Mouse (Mus musculus) left cerebral cortex, adult 11 months (tissue): ENCODE results near the gene Lsm7.

Experiments used
- DNase-seq: peaks from one replicate; pipeline ENCODE4 v3.0.0; 2022; ENCODE audit warnings: low spot score

Gene Lsm7

GRCm38 (mm10) chr10:80854913-80855748 is at the start of gene Lsm7, which contains the start of gene Sppl2b:
Lsm7 (minus strand) TSS chr10:80855209.
Sppl2b (plus strand) TSS chr10:80855275.
- DNase-seq, result peak; percentile 91

- no peak for DNase-seq
Observed at GRCm38 (mm10) chr10:80904709-80905108, 49.7 kb upstream of the Lsm7 start.

DNA sequence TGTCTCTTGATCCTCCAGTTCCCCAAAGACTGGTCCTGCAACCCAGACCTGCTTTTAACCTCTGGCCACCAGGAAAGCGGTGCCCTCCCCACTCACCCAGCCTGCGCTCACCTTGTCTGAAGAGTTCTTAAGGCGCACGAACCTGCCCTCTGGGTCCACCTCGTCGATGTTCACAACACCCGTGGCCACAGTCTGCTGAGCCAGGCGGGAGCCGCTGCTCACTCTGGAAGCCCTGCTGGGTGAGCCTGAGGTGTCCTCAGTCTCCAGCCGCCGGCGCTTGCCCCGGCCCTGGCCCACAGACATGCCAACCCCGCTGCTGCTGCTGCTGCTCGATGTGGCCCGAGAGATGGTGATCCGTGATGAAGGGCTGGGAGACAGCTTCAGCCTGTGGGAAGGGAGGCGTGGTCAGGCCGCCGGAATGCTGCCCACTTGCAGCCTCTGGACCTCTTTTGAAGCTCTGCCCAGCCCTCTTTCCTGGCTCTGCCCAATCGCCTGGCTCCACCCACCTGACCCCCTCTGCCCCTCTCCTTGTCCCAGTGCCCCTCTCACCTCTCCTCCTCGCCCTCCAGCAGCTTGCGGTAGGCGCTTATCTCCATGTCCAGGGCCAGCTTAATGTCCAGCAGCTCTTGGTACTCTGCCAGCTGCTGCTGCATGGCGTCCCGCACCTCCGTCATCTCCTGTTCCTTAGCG is 49.1 kb upstream of the Lsm7 start:
- DNase-seq, result no peak

DNA sequence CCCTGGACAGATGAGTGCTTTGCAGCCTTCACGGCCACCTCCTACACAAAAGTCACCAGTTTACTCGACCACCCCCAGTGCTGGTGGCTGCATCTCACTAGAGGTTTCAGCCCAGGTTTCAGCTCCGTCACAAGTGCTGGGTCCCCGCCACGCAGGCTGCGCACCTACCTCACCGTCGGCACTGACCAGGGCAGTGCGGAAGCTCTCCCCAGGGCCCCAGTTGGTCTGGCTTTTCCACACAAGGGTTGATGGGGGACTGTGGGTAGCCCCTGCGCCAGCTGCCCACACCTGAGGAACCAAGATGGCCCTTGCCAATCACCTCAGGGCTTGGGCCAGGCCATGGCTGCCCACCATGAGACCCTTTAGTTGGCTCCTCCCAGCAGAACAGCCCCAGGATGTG is 48.3 kb upstream of the Lsm7 start:
- no peak for DNase-seq

- no peak for DNase-seq
Observed at GRCm38 (mm10) chr10:80902273-80902940, 47.4 kb upstream of the Lsm7 start.

- DNase-seq, result no peak
Observed at GRCm38 (mm10) chr10:80901409-80902272, 46.6 kb upstream of the Lsm7 start.

- peak; percentile 99 for DNase-seq
Observed at GRCm38 (mm10) chr10:80900318-80901247, 45.6 kb upstream of the Lsm7 start, which contains the start of gene Timm13. Timm13 (minus strand) TSS chr10:80900969.

GRCm38 (mm10) chr10:80899591-80900317 is 44.7 kb upstream of the Lsm7 start:
- no peak for DNase-seq

DNA sequence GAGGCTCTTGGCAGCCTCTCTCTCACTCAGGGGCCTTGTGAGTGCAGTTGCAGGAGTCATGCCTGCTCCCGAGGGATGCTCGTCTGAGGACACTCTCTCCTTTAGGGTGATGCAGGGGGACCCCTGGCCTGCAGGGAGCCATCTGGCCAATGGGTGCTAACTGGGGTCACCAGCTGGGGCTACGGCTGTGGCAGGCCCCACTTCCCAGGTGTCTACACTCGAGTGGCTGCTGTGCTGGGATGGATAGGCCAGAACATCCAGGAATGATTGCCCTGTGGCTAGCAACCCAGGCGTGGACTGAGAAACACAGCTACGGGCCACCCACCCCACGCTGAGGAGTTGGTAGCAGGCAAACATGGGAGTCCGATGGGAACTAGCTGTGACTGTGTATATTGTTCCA is 44.1 kb upstream of the Lsm7 start:
- DNase-seq, result no peak

GRCm38 (mm10) chr10:80897861-80898510 is 43.0 kb upstream of the Lsm7 start:
- DNase-seq, result no peak

DNA sequence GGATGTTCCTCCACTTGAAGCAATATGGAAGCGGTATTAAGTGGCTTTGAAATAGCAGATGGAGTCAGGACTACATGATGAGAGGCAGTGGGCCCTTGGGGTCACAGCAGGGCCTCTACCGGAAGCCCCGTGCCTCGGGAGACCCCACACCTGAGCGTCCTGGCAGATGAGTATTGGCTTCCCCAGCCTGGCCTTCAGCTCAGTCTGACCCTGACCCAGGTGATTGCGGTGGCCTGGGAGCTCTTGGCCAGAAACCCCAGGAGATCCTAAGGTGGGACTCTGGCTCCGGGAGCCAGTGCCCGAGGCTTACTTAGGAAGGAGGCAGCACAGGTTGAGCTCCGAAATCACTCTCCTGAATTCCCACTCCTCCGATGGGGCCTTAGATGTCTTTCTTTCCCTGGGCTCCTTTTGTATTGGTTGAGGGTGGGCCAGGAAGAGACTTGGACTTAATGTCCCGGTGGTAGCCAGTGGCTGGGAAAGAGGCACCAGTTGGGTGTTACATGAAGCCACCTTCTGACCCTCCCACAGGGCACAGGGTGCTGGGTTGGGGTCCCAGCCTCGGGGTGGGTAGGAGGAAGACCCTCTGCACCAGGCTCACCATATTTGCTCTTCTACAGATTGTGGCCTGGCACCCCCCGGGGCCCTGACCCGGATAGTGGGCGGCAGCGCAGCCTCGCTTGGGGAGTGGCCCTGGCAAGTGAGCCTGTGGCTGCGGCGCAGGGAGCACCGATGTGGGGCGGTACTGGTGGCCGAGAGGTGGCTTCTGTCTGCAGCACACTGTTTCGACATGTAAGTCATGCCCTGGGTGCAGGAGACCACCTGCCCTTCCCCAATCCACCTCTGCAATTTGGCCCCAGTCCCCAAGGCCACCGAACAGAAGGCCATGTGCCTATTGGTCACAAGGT is 41.8 kb upstream of the Lsm7 start:
- no peak for DNase-seq

GRCm38 (mm10) chr10:80895697-80896096 is 40.7 kb upstream of the Lsm7 start:
- no peak for DNase-seq

DNA sequence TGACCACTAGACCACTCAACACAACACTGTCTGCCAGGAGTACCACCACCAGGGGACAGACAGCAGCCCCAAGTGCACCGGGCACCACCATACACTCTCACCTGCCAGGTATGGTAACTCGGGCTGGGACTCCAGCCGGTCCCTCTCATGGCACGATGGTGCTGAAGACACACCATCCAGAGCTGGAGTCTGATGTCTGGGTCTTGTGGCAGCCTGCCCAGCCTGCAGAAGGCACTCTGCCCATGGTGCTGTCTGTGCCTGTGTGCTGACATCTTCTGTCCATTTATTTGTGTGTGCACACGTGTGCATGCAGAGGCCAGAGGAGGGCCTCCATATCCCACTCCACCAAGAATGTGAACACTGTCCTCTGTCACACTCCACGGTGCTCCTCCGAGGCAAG is 40.1 kb upstream of the Lsm7 start:
- no peak for DNase-seq

DNA sequence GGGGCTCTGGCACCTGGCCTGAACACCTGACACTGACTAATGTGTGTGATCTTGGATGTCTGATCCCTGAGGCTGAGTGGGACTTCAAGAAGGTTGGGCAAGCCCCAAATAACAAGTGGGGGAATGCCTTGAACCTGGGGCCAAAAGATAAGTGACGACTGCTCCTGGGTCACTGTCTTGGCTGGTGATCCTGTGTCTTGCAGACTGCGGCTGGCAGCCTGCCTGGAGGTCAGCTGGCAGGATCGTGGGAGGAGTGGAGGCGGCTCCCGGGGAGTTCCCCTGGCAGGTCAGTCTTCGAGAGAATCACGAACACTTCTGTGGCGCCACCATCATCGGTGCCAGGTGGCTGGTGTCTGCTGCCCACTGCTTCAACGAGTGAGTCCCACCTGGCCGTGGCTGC is 32.2 kb upstream of the Lsm7 start:
- DNase-seq, result no peak

- DNase-seq, result no peak
Observed at GRCm38 (mm10) chr10:80881301-80881700, 26.3 kb upstream of the Lsm7 start.

DNA sequence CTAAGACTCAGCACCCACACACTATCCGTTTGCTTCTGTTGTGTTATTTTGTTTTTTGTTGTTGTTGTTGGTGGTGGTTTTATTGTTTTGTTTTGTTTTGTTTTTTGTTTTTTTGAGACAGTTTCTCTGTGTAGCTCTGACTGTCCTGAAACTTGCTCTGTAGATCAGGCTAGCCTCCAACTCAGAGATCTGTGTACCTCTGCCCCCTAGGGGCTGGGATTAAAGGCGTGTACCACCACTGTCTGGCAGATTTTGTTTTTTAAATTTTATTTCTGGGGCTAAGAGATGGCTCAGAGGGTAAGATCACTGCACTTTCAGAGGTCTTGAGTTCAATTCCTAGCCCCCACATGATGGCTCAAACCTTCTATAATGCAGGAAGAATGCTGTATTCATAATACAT is 25.9 kb upstream of the Lsm7 start:
- no peak for DNase-seq

DNA sequence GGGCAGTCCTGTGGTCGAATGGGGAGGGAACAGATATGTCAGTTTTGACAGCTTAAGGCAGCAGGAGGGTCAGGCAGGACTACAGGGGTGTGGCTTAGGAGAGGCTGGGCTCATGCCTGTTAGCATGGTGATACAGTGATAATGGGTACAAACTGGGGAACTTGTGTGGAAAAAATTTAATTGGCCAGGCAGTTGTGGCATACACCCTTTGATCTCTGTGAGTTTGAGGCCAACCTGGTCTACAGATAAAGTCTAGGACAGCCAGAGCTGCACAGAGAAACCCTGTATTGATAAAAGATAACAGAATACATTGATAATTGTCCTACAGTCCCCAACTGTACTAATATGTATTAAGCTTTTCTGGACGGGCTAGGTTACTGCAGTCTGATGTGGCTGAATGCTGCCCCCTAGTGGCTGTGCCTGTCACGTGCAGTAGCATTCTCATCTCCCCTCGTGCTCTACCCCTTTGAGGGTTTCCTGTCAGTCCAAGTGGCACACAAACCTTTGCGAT is 25.2 kb upstream of the Lsm7 start:
- DNase-seq, result no peak

- no peak for DNase-seq
Observed at GRCm38 (mm10) chr10:80876594-80876993, 21.6 kb upstream of the Lsm7 start.
